Mouse (Mus musculus): ENCODE measurements around the gene Gm20777.
"Not testable (repeated sequence)": the region's sequence is repeated elsewhere in the genome, so short reads cannot be mapped to it uniquely, and the experiment has no call there.

Gene Gm20777

GRCm38 (mm10) chrY:10752350-10752749, at the start of gene Gm20777:
Gene Gm20777 (minus strand): TSS chrY:10752450.
- not testable (repeated sequence) for DNase-seq (ENCODE audit: low spot score)

- not testable (repeated sequence) for DNase-seq (ENCODE audit: low spot score)
Measured at GRCm38 (mm10) chrY:10709551-10709950, 42.7 kb downstream of the Gm20777 start.

- not testable (repeated sequence) for DNase-seq (ENCODE audit: low spot score)
Measured at GRCm38 (mm10) chrY:10708761-10709160, 43.5 kb downstream of the Gm20777 start.

- not testable (repeated sequence) for DNase-seq (ENCODE audit: low spot score)
Measured at GRCm38 (mm10) chrY:10708226-10708625, 44.0 kb downstream of the Gm20777 start.

GRCm38 (mm10) chrY:10706686-10707085, 45.6 kb downstream of the Gm20777 start:
- not testable (repeated sequence) for DNase-seq (ENCODE audit: low spot score)
